Mouse (Mus musculus): ENCODE measurements at regions not wholly inside any gene's neighbourhood (a gene's known extent, or its start where the extent isn't known, plus 50 kb on each side); places are given as distances from the start of the nearest gene placed in this dataset.

- H3K4me3 ChIP-seq (ENCODE audit: insufficient read depth, low read length) = no peak overlapping the region
- H3K4me1 ChIP-seq (ENCODE audit: control insufficient read depth, insufficient read depth, low read length) = no peaks in the 10 kb centered on the region
- no peak overlapping the region for H3K27ac ChIP-seq (ENCODE audit: insufficient read depth, low read length)
- no peak for TF ChIP-seq CTCF (IDR thresholded peaks at IDR 0.05; ENCODE audit: borderline replicate concordance, insufficient read depth, low read length)
- no peak for TF ChIP-seq POLR2A (IDR thresholded peaks at IDR 0.05; ENCODE audit: low read depth, low read length)
These were observed 113.2 kb upstream of the Gm17509 start for GRCm38 (mm10) chr13:117334125-117334524.

GRCm38 (mm10) chr13:117334539-117334938, 113.7 kb upstream of the Gm17509 start:
- no peak for TF ChIP-seq CTCF (IDR thresholded peaks at IDR 0.05; ENCODE audit: borderline replicate concordance, insufficient read depth, low read length)
- no peak for TF ChIP-seq POLR2A (IDR thresholded peaks at IDR 0.05; ENCODE audit: low read depth, low read length)
- no peaks in the 10 kb centered on the region for H3K4me1 ChIP-seq (ENCODE audit: control insufficient read depth, insufficient read depth, low read length)
- H3K27ac ChIP-seq (ENCODE audit: insufficient read depth, low read length) = no peak overlapping the region
- no peak overlapping the region for H3K4me3 ChIP-seq (ENCODE audit: insufficient read depth, low read length)

GRCm38 (mm10) chr13:117381086-117381595, 160.3 kb upstream of the Gm17509 start:
- Histone ChIP-seq H3K4me3 (ENCODE audit: insufficient read depth, low read length) (no peak overlapping the region), H3K4me1 (ENCODE audit: control insufficient read depth, insufficient read depth, low read length) (peaks cover 10% of the 10 kb centered on the region), H3K27ac (ENCODE audit: insufficient read depth, low read length) (peak overlapping the region; percentile 89)
- TF ChIP-seq POLR2A (IDR thresholded peaks at IDR 0.05; ENCODE audit: low read depth, low read length) (no peak), CTCF (IDR thresholded peaks at IDR 0.05; ENCODE audit: borderline replicate concordance, insufficient read depth, low read length) (no peak)

GRCm38 (mm10) chr13:117383480-117384137, 162.7 kb upstream of the Gm17509 start:
- TF ChIP-seq POLR2A (IDR thresholded peaks at IDR 0.05; ENCODE audit: low read depth, low read length) = no peak
- no peak for TF ChIP-seq CTCF (IDR thresholded peaks at IDR 0.05; ENCODE audit: borderline replicate concordance, insufficient read depth, low read length)
- peak overlapping the region; percentile 93 for H3K27ac ChIP-seq (ENCODE audit: insufficient read depth, low read length)
- no peak overlapping the region for H3K4me3 ChIP-seq (ENCODE audit: insufficient read depth, low read length)
- H3K4me1 ChIP-seq (ENCODE audit: control insufficient read depth, insufficient read depth, low read length) = peaks cover 10% of the 10 kb centered on the region

- Histone ChIP-seq H3K4me1 (ENCODE audit: control insufficient read depth, insufficient read depth, low read length) (no peaks in the 10 kb centered on the region), H3K4me3 (ENCODE audit: insufficient read depth, low read length) (no peak overlapping the region), H3K27ac (ENCODE audit: insufficient read depth, low read length) (peak overlapping the region; percentile 26; the same call in 1 of the 2 replicates)
- TF ChIP-seq POLR2A (IDR thresholded peaks at IDR 0.05; ENCODE audit: low read depth, low read length) (no peak), CTCF (IDR thresholded peaks at IDR 0.05; ENCODE audit: borderline replicate concordance, insufficient read depth, low read length) (no peak)
These were observed 169.4 kb upstream of the Gm17509 start for GRCm38 (mm10) chr13:117390287-117390686.

- Histone ChIP-seq H3K4me3 (ENCODE audit: insufficient read depth, low read length) (no peak overlapping the region), H3K27ac (ENCODE audit: insufficient read depth, low read length) (no peak overlapping the region), H3K4me1 (ENCODE audit: control insufficient read depth, insufficient read depth, low read length) (no peaks in the 10 kb centered on the region)
- TF ChIP-seq CTCF (IDR thresholded peaks at IDR 0.05; ENCODE audit: borderline replicate concordance, insufficient read depth, low read length) = no peak
- no peak for TF ChIP-seq POLR2A (IDR thresholded peaks at IDR 0.05; ENCODE audit: low read depth, low read length)
These were observed 172.6 kb upstream of the Gm17509 start for GRCm38 (mm10) chr13:117393488-117393887.

- no peak overlapping the region for H3K27ac ChIP-seq (ENCODE audit: insufficient read depth, low read length)
- no peak overlapping the region for H3K4me3 ChIP-seq (ENCODE audit: insufficient read depth, low read length)
- H3K4me1 ChIP-seq (ENCODE audit: control insufficient read depth, insufficient read depth, low read length) = 0 out of 2 replicates have a peak, but pooled peaks cover 2% of the 10 kb centered on the region
- TF ChIP-seq POLR2A (IDR thresholded peaks at IDR 0.05; ENCODE audit: low read depth, low read length) = no peak
- TF ChIP-seq CTCF (IDR thresholded peaks at IDR 0.05; ENCODE audit: borderline replicate concordance, insufficient read depth, low read length) = no peak
These were observed 180.4 kb upstream of the Gm17509 start for GRCm38 (mm10) chr13:117401245-117401644.

- Histone ChIP-seq H3K27ac (ENCODE audit: insufficient read depth, low read length) (no peak overlapping the region), H3K4me1 (ENCODE audit: control insufficient read depth, insufficient read depth, low read length) (peaks cover 3% of the 10 kb centered on the region; the same call in 1 of the 2 replicates), H3K4me3 (ENCODE audit: insufficient read depth, low read length) (no peak overlapping the region)
- no peak for TF ChIP-seq POLR2A (IDR thresholded peaks at IDR 0.05; ENCODE audit: low read depth, low read length)
These were observed 189.1 kb upstream of the Gm17509 start for GRCm38 (mm10) chr13:117409940-117410339.

- TF ChIP-seq POLR2A (IDR thresholded peaks at IDR 0.05; ENCODE audit: low read depth, low read length) = no peak
- TF ChIP-seq CTCF (IDR thresholded peaks at IDR 0.05; ENCODE audit: borderline replicate concordance, insufficient read depth, low read length) = no peak
- Histone ChIP-seq H3K27ac (ENCODE audit: insufficient read depth, low read length) (no peak overlapping the region), H3K4me1 (ENCODE audit: control insufficient read depth, insufficient read depth, low read length) (no peaks in the 10 kb centered on the region), H3K4me3 (ENCODE audit: insufficient read depth, low read length) (no peak overlapping the region)
These were observed 188.5 kb upstream of the Hcn1 start for GRCm38 (mm10) chr13:117413616-117414015.

GRCm38 (mm10) chr13:117423558-117423957, 178.6 kb upstream of the Hcn1 start:
- no peaks in the 10 kb centered on the region for H3K4me1 ChIP-seq (ENCODE audit: control insufficient read depth, insufficient read depth, low read length)
- no peak for TF ChIP-seq CTCF (IDR thresholded peaks at IDR 0.05; ENCODE audit: borderline replicate concordance, insufficient read depth, low read length)
- TF ChIP-seq POLR2A (IDR thresholded peaks at IDR 0.05; ENCODE audit: low read depth, low read length) = no peak
- H3K4me3 ChIP-seq (ENCODE audit: insufficient read depth, low read length) = no peak overlapping the region
- no peak overlapping the region for H3K27ac ChIP-seq (ENCODE audit: insufficient read depth, low read length)

Measured in embryonic fibroblast, embryonic 13.5 days (primary cell).